Comparison of ENCODE assay signal across 9 mouse cellular contexts in the genomic region with DNA sequence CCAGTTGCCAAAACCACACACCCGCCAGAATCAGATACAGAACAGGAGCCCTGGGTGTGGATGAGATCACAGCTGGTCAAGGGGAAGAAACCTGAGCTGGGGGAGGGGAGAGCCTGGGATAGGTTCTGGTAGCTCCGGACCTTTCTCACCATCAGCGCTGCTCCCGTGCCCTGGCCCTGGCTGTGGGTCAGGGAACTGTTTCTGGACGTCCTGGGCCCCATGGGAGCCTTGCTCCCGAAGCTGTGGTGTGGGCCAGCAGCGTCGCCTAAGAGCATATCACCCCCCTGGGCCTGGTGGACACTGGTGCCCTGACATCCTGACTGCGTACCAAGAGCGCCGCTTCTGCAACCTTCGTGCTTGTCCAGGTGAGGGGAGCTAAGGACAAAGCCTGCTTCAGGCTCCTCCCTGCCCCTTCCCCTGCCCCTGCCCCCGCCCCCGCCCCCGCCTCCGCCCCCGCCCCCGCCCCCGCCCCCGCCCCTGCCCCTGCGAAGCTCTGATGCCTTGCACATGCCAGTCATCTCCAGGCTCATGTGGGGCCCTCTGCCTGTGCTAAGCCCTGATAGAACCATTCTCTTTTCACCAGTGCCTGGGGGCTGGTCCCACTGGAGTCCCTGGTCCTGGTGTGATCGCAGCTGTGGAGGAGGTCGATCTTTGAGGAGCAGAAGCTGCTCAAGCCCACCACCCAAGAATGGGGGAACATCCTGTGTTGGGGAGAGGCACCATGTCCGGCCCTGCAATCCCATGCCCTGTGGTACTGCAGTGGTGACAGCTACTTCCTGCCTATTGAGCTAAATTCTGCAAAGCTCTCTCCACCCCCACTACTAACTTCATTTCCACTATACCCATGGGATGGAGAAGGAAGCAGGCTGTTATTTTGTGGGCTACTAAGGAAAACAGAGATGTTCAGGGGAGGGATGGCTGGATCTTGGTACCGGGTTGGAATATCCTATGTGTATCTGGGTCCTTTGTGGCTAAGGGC. TPM values are rescaled to one million over a fixed set of nuclear protein-coding genes. Genes with fewer than 3 reads are reported as not detected.
DNase-seq lines count a peak whose midpoint lies in the region; ATAC-seq lines count a peak whose summit lies in the region.
"Had no signal": no experiment of that assay in that cellular context is flagged by ENCODE, and none has a peak within 500 bp of the region (broad histone marks: within the 10 kb centered on the region; RNA-seq: fewer than 3 reads in every experiment).

No protein-coding gene starts in this region.

- peaks cover 19% of the 10 kb centered on the region for H3K4me1 ChIP-seq in kidney, embryonic 15.5 days
- H3K4me1 ChIP-seq in midbrain, embryonic 14.5 days (ENCODE audit: control insufficient read depth, insufficient read depth, low read length) = peaks cover 8% of the 10 kb centered on the region; the same call in 1 of the 2 replicates
- H3K4me1 ChIP-seq: liver, embryonic 15.5 days had no signal

- H3K27ac ChIP-seq in kidney, embryonic 15.5 days = peak overlapping the region; percentile 64
- no peak overlapping the region for H3K27ac ChIP-seq in midbrain, embryonic 14.5 days (replicated peaks; ENCODE audit: low read depth, low read length)
- H3K27ac ChIP-seq: liver, embryonic 15.5 days had no signal

- no peaks in the 10 kb centered on the region for H3K36me3 ChIP-seq in kidney, embryonic 15.5 days
- H3K36me3 ChIP-seq in midbrain, embryonic 14.5 days (ENCODE audit: control insufficient read depth, insufficient read depth, low read length) = no peaks in the 10 kb centered on the region
- H3K36me3 ChIP-seq: liver, embryonic 15.5 days had no signal

- 0 out of 2 replicates have a peak, but pooled peaks cover 7% of the 10 kb centered on the region for H3K27me3 ChIP-seq in kidney, embryonic 15.5 days
- no peaks in the 10 kb centered on the region for H3K27me3 ChIP-seq in midbrain, embryonic 14.5 days (ENCODE audit: control insufficient read depth, insufficient read depth, low read length)
- H3K27me3 ChIP-seq: liver, embryonic 15.5 days had no signal

- peak overlapping the region; percentile 33; the same call in 1 of the 2 replicates for H3K9ac ChIP-seq in kidney, embryonic 15.5 days
- peak overlapping the region; percentile 26; the same call in 1 of the 2 replicates for H3K9ac ChIP-seq in midbrain, embryonic 14.5 days (replicated peaks; ENCODE audit: low read length)
- H3K9ac ChIP-seq: liver, embryonic 15.5 days had no signal

- WGBS in kidney, embryonic 15.5 days = 9% methylated on average over 16 of the region's 25 CpGs
- 9% methylated on average over 25 of the region's 25 CpGs for WGBS in midbrain, embryonic 14.5 days

- H3K4me3 ChIP-seq in kidney, embryonic 15.5 days (replicated peaks) = peak overlapping the region; percentile 34
- no peak overlapping the region for H3K4me3 ChIP-seq in midbrain, embryonic 14.5 days (replicated peaks; ENCODE audit: low read depth, low read length)
- H3K4me3 ChIP-seq: liver, embryonic 15.5 days had no signal

- DNase-seq in 3134 (ENCODE audit: extremely low read depth, insufficient read length, low spot score) = peak; percentile 38
- peak; percentile 57 for DNase-seq in embryo, embryonic 10 days (ENCODE audit: low spot score)
- DNase-seq in heart, adult 9 months (ENCODE audit: low spot score in 2 of 2) = peak; percentile 39 to 67
- peak; percentile 29 for DNase-seq in midbrain, embryonic 14.5 days
- no peak for DNase-seq in layer of hippocampus, adult 8-10 months (ENCODE audit: low spot score in 2 of 2)
- no peak for DNase-seq in spleen, postnatal 36 days (ENCODE audit: low spot score in 2 of 2)
- DNase-seq in right cerebral cortex, postnatal 25 days = no peak

- H3K4me2 ChIP-seq in kidney, embryonic 15.5 days = peak overlapping the region; percentile 63
- H3K4me2 ChIP-seq in midbrain, embryonic 14.5 days (ENCODE audit: low read length) = peak overlapping the region; percentile 42
- H3K4me2 ChIP-seq: liver, embryonic 15.5 days had no signal

- ATAC-seq in kidney, embryonic 15.5 days (replicated peaks; ENCODE audit: low FRiP score) = peak; percentile 71
- ATAC-seq in midbrain, embryonic 14.5 days (ENCODE audit: low FRiP score, low TSS enrichment) = no peak

- no peaks in the 10 kb centered on the region for H3K9me3 ChIP-seq in kidney, embryonic 15.5 days (replicated peaks)
- H3K9me3 ChIP-seq in midbrain, embryonic 14.5 days (ENCODE audit: control insufficient read depth, low read length) = no peaks in the 10 kb centered on the region
- H3K9me3 ChIP-seq: liver, embryonic 15.5 days had no signal

RNA-seq across cellular contexts. Expression of a gene that starts 40.0 kb away (rescaled TPM):
- polyA plus RNA-seq in kidney, embryonic 15.5 days (2015; fragmentation: Nextera tagmentation; extraction: Ambion mirVana) = 0.22 and 0.86 TPM in 2 replicates
- 0.39 and 0.49 TPM in 2 replicates for polyA plus RNA-seq in midbrain, embryonic 14.5 days (2014; fragmentation: Nextera tagmentation; extraction: Ambion mirVana)
- total RNA-seq in layer of hippocampus, adult 8-10 months (2022) = 1 to 10 TPM in 3 of 4 experiments, under 1 TPM in 1; 0.39 to 2.1 (median 1.2) TPM

RNA-seq across cellular contexts. Expression of a gene that starts 42.4 kb away (rescaled TPM):
- 27.2 and 29.6 TPM in 2 replicates for polyA plus RNA-seq in kidney, embryonic 15.5 days (2015; fragmentation: Nextera tagmentation; extraction: Ambion mirVana)
- 31.1 and 38.8 TPM in 2 replicates for polyA plus RNA-seq in midbrain, embryonic 14.5 days (2014; fragmentation: Nextera tagmentation; extraction: Ambion mirVana)
- 10 to 100 TPM; 24.6 to 32.2 (median 28.2) TPM for total RNA-seq in layer of hippocampus, adult 8-10 months (2022)

RNA-seq across cellular contexts. Expression of a gene that starts 49.4 kb away (rescaled TPM):
- polyA plus RNA-seq in kidney, embryonic 15.5 days (2015; fragmentation: Nextera tagmentation; extraction: Ambion mirVana) = 28.0 and 29.6 TPM in 2 replicates
- polyA plus RNA-seq in midbrain, embryonic 14.5 days (2014; fragmentation: Nextera tagmentation; extraction: Ambion mirVana) = 190 and 241 TPM in 2 replicates
- total RNA-seq in layer of hippocampus, adult 8-10 months (2022) = 100 to 1,000 TPM; 402 to 444 (median 420) TPM

Comparison
In these comparisons a context has a peak if more than half of its experiments do, and no peak if none do; other contexts are left out.
1. DNase-seq: peak in 3134 (single experiment), embryo, embryonic 10 days (single experiment), heart, adult 9 months (2 of 2) and midbrain, embryonic 14.5 days (single experiment); none in layer of hippocampus, adult 8-10 months (0 of 2), spleen, postnatal 36 days (0 of 2) and right cerebral cortex, postnatal 25 days (single experiment).